In the genomic region with DNA sequence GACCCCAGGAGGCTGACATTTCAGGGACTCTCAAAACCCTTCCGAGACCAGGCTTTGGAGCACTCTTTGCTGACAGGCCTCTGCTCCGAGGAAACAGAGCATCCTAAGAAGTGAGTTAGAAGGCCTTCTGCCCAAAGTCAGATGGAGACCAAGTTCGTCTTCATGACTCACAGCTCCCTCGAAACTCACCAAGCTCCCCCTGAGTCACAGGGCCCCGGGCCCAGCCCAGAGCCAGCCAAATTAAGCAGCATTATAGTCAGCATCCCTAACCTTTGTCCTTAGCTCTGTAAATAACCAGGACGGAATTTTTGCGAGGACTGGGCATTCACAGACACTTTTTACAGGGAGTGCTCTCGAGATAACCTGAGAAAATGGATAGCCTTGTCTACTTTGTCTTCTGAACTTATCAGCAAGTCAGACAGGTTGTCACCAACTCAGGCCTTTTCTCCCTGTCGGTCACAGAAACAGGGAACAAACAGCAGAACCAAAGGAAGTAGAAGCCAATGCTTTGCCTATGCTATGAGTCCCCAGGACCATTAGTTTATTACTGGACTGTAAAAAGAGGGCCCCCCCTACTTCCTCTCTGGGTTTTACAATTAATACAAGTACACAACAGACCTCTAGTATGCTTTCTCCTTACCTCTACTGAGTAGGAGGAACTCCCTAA, we compare ENCODE assay signal across 9 mouse cellular contexts. TPM values are rescaled to one million over a fixed set of nuclear protein-coding genes. Genes with fewer than 3 reads are reported as not detected.
DNase-seq lines count a peak whose midpoint lies in the region; ATAC-seq and TF ChIP-seq lines count a peak whose summit lies in the region.
"Had no signal": no experiment of that assay in that cellular context is flagged by ENCODE, and none has a peak within 500 bp of the region (broad histone marks: within the 10 kb centered on the region; RNA-seq: fewer than 3 reads in every experiment).

No protein-coding gene starts in this region.

- TF ChIP-seq CTCF in cerebellum, adult 2 months (IDR thresholded peaks at IDR 0.05; ENCODE audit: borderline replicate concordance, insufficient read depth, low read depth, low read length): no peak
- no peak for TF ChIP-seq CTCF in embryonic fibroblast, embryonic 13.5 days (IDR thresholded peaks at IDR 0.05; ENCODE audit: borderline replicate concordance, insufficient read depth, low read length)

- peaks cover 11% of the 10 kb centered on the region for H3K36me3 ChIP-seq in liver, embryonic 15.5 days (replicated peaks)

- H3K27me3 ChIP-seq in cerebellum, adult 2 months (ENCODE audit: control insufficient read depth, insufficient read depth, low read length): no peaks in the 10 kb centered on the region
- H3K27me3 ChIP-seq in liver, embryonic 15.5 days: peaks cover 21% of the 10 kb centered on the region
- H3K27me3 ChIP-seq: heart, embryonic 15.5 days had no signal

- no peak for ATAC-seq in liver, embryonic 15.5 days (ENCODE audit: insufficient read depth)

- H3K27ac ChIP-seq in cerebellum, adult 2 months (ENCODE audit: insufficient read depth, low read length): no peak overlapping the region
- H3K27ac ChIP-seq in embryonic fibroblast, embryonic 13.5 days (ENCODE audit: insufficient read depth, low read length): peak overlapping the region; percentile 94
- peak overlapping the region; percentile 42; the same call in 1 of the 2 replicates for H3K27ac ChIP-seq in liver, embryonic 15.5 days (replicated peaks)
- H3K27ac ChIP-seq: heart, embryonic 15.5 days had no signal

- no peak for TF ChIP-seq POLR2A in cerebellum, adult 2 months (IDR thresholded peaks at IDR 0.05; ENCODE audit: borderline replicate concordance, insufficient read depth, low read length)
- TF ChIP-seq POLR2A in embryonic fibroblast, embryonic 13.5 days (IDR thresholded peaks at IDR 0.05; ENCODE audit: low read depth, low read length): no peak

- H3K9ac ChIP-seq in liver, embryonic 15.5 days: no peak overlapping the region
- H3K9ac ChIP-seq: heart, embryonic 15.5 days had no signal

- no peak overlapping the region for H3K4me3 ChIP-seq in cerebellum, adult 2 months (replicated peaks; ENCODE audit: insufficient read depth, low read depth, low read length)
- no peak overlapping the region for H3K4me3 ChIP-seq in embryonic fibroblast, embryonic 13.5 days (ENCODE audit: insufficient read depth, low read length)
- H3K4me3 ChIP-seq in liver, embryonic 15.5 days (replicated peaks): no peak overlapping the region

- H3K4me2 ChIP-seq in liver, embryonic 15.5 days: no peak overlapping the region

- no peaks in the 10 kb centered on the region for H3K9me3 ChIP-seq in liver, embryonic 15.5 days (replicated peaks)
- H3K9me3 ChIP-seq: heart, embryonic 15.5 days had no signal

- peaks cover 10% of the 10 kb centered on the region for H3K4me1 ChIP-seq in cerebellum, adult 2 months (ENCODE audit: control insufficient read depth, insufficient read depth, low read length)
- peaks cover 16% of the 10 kb centered on the region for H3K4me1 ChIP-seq in embryonic fibroblast, embryonic 13.5 days (ENCODE audit: control insufficient read depth, insufficient read depth, low read length)
- H3K4me1 ChIP-seq in liver, embryonic 15.5 days (replicated peaks): peaks cover 80% of the 10 kb centered on the region

- 66% methylated on average over 9 of the region's 9 CpGs for WGBS in cerebellum, adult 2 months
- 62% methylated on average over 9 of the region's 9 CpGs for WGBS in liver, embryonic 15.5 days (ENCODE audit: insufficient replicate concordance)

- DNase-seq in cerebellum, adult 2 months: peak; percentile 13 to 16
- no peak for DNase-seq in cerebellum, adult 8-10 months
- peak; percentile 69 for DNase-seq in 3134 (ENCODE audit: extremely low read depth, insufficient read length, low spot score)
- DNase-seq in ovary, adult 18-20 months (ENCODE audit: low spot score): no peak
- DNase-seq in embryo, embryonic 11 days: no peak
- DNase-seq in kidney, adult 18-20 months: no peak

RNA-seq across cellular contexts. Expression of a gene that starts 5.0 kb away (rescaled TPM):
- 29.9 and 32.5 TPM in 2 replicates for polyA plus RNA-seq in cerebellum, adult 2 months (2012; rRNA removed)
- polyA plus RNA-seq in embryonic fibroblast, embryonic 13.5 days (2011; ENCODE audit: insufficient read length, low read depth, missing spikeins): 26.7 and 50.0 TPM in 2 replicates
- polyA plus RNA-seq in liver, embryonic 15.5 days (2015; fragmentation: Nextera tagmentation; extraction: Ambion mirVana): 41.2 and 51.3 TPM in 2 replicates

RNA-seq across cellular contexts. Expression of a gene that starts 9.5 kb away (rescaled TPM):
- polyA plus RNA-seq in cerebellum, adult 2 months (2012; rRNA removed): 138 and 142 TPM in 2 replicates
- polyA plus RNA-seq in embryonic fibroblast, embryonic 13.5 days (2011; ENCODE audit: insufficient read length, low read depth, missing spikeins): 91.7 and 107 TPM in 2 replicates
- polyA plus RNA-seq in liver, embryonic 15.5 days (2015; fragmentation: Nextera tagmentation; extraction: Ambion mirVana): 187 and 204 TPM in 2 replicates

RNA-seq across cellular contexts. Expression of a gene that starts 15.4 kb away (rescaled TPM):
- polyA plus RNA-seq in cerebellum, adult 2 months (2012; rRNA removed): 35.8 and 35.9 TPM in 2 replicates
- polyA plus RNA-seq in embryonic fibroblast, embryonic 13.5 days (2011; ENCODE audit: insufficient read length, low read depth, missing spikeins): 8.6 and 15.0 TPM in 2 replicates
- 14.8 and 15.1 TPM in 2 replicates for polyA plus RNA-seq in liver, embryonic 15.5 days (2015; fragmentation: Nextera tagmentation; extraction: Ambion mirVana)

RNA-seq across cellular contexts. Expression of a gene that starts 17.7 kb away (rescaled TPM):
- 12.8 and 14.5 TPM in 2 replicates for polyA plus RNA-seq in cerebellum, adult 2 months (2012; rRNA removed)
- 2.9 and 4.5 TPM in 2 replicates for polyA plus RNA-seq in embryonic fibroblast, embryonic 13.5 days (2011; ENCODE audit: insufficient read length, low read depth, missing spikeins)
- 0.40 and 0.45 TPM in 2 replicates for polyA plus RNA-seq in liver, embryonic 15.5 days (2015; fragmentation: Nextera tagmentation; extraction: Ambion mirVana)

RNA-seq across cellular contexts. Expression of a gene that starts 30.7 kb away (rescaled TPM):
- 36.2 and 36.7 TPM in 2 replicates for polyA plus RNA-seq in cerebellum, adult 2 months (2012; rRNA removed)
- 7.7 and 9.4 TPM in 2 replicates for polyA plus RNA-seq in embryonic fibroblast, embryonic 13.5 days (2011; ENCODE audit: insufficient read length, low read depth, missing spikeins)
- 10.4 TPM in 2 replicates for polyA plus RNA-seq in liver, embryonic 15.5 days (2015; fragmentation: Nextera tagmentation; extraction: Ambion mirVana)

Comparison
In these comparisons a context has a peak if more than half of its experiments do, and no peak if none do; other contexts are left out.
1. DNase-seq: peak in cerebellum, adult 2 months (2 of 2) and 3134 (single experiment); none in cerebellum, adult 8-10 months (single experiment), ovary, adult 18-20 months (single experiment), embryo, embryonic 11 days (single experiment) and kidney, adult 18-20 months (single experiment).